Mouse (Mus musculus): Measurements from ENCODE around the gene Nisch. TPM values are rescaled to one million over a fixed set of nuclear protein-coding genes. Genes with fewer than 3 reads are reported as not detected.

The Nisch gene
- total RNA-seq (2015; ENCODE audit: low replicate concordance) (30.2 and 34.1 TPM in 2 replicates), total RNA-seq (2017; ENCODE audit: low replicate concordance) (19.5 and 21.8 TPM in 2 replicates)

DNA sequence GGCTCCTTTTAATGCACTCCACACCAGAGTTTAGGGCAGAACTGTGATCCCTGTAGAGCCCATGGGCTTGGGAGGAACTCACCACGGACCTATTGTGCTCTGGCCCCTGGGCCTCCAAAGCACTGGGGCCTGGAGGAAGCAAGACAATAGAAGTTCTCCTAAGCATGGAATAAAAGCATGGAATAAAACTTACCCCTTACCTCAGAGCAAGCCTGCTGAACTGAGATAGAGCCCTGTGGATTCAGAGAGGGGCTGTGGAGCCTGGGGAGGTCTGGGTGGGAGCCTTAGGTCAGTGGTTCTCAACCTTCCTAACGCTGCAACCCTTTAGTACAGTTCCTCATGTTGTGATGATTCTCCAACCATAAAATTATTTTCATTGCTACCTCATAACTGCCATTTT lies at the start of gene Nisch:
Gene Nisch, minus strand, starts transcription at position 101 of the 400 bp plus-strand sequence.
- ATAC-seq (replicated peaks; ENCODE audit: low FRiP score, poor library complexity, severe bottlenecking) = no peak

GRCm38 (mm10) chr14:31260932-31261331 lies 44.2 kb upstream of the Nisch start:
- ATAC-seq (replicated peaks; ENCODE audit: low FRiP score, poor library complexity, severe bottlenecking) = 0 out of 2 replicates have a peak, but pooled peaks have one; percentile 17

- peak; percentile 67 for ATAC-seq (replicated peaks; ENCODE audit: low FRiP score, poor library complexity, severe bottlenecking)
These were observed 43.6 kb upstream of the Nisch start for GRCm38 (mm10) chr14:31260374-31260773.

DNA sequence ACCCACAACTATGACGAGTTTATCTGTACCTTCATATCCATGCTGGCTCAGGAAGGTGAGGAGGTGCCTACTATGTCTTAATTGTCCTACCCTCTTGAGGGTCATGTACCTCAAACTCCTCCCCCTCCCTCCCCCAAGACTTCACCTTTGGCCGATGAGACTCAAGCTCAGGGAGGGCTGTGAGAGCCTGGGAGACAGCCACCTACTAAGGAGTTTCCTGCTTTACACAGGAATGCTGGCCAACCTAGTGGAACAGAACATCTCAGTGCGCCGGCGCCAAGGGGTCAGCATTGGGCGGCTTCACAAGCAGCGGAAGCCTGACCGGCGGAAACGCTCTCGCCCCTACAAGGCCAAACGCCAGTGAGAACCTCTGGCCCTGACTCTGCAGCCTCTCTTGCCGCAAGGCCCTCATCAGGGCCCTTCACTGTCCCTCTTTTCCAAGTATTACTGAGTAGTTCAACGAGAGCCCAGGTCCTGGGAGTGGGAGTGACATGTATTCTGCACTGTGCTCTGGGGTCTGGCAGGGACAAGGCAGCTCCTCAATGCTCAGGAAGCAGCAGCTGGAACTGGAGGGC lies 41.8 kb upstream of the Nisch start:
- ATAC-seq (replicated peaks; ENCODE audit: low FRiP score, poor library complexity, severe bottlenecking) = no peak

DNA sequence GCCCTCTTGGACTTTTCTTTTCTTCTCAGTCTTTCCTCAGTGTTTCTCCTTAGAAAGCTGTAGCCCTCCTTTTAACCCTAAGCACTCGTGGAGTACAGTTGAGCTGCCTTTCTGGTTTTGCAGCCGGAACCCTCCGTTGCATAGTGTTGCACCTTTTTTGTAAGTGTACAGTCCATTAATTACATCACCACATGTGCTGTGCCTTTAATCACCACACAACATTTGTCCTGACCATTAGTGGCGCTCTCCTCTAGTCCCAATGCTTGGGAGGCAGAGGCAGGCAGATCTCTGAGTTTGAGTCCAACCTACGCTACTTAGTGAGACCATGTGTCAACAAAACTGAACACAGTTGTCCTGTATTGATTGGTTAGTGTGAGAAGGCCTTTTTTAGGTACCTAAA lies 35.3 kb upstream of the Nisch start:
- ATAC-seq (replicated peaks; ENCODE audit: low FRiP score, poor library complexity, severe bottlenecking) = no peak

DNA sequence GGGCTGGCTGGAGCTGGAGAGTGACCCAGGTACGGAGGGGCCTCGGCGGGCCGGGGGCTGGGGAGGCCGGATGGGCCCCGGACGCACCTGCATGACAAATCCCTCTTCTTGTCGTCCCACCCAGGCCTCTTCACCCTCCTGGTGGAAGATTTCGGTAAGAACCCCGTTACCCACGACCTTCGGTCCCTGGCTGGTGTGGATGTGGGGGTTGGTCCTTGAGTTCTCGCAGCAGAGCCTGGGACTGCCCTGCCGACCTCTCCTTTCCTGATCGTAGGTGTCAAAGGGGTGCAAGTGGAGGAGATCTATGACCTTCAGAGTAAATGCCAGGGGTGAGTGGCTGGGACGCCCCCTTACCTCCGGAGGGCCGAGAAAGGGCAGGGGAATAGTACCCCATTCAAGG lies 34.9 kb upstream of the Nisch start:
- peak; percentile 36 for ATAC-seq (replicated peaks; ENCODE audit: low FRiP score, poor library complexity, severe bottlenecking)

DNA sequence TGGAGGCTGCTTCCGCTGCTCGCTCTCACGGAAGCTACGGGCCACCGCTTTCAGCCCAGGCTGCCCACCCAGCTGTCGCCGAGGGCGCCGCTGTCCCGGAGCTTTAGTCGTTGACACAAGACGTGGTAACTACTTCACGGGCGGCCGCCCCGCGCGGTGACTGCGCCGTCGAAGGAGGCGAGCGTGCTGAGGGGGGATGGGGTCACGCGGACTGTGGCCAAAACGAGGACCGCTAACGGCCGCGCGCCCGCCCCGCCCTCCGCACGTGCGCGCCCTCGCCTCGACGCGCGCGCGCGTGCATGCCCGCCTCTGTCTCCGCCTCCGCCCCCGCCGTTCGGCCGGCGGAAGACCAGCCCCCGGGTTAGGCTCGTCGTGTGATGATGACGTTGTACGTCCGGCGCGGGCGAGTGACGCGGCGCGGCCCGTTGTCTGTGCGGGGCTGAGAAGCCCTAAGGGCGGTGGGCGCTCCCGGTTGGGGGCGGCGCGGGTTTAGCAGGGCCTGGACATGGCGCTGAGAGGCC lies 34.4 kb upstream of the Nisch start, which contains the start of the genes Phf7 and Bap1:
Gene Phf7, minus strand, starts transcription at position 234 of the 521 bp plus-strand sequence.
Gene Bap1, plus strand, starts transcription at position 367 of the 521 bp plus-strand sequence.
- peak; percentile 87 for ATAC-seq (replicated peaks; ENCODE audit: low FRiP score, poor library complexity, severe bottlenecking)

GRCm38 (mm10) chr14:31250222-31251083 lies 33.7 kb upstream of the Nisch start:
- peak; percentile 41 for ATAC-seq (replicated peaks; ENCODE audit: low FRiP score, poor library complexity, severe bottlenecking)

GRCm38 (mm10) chr14:31248396-31248795 lies 31.6 kb upstream of the Nisch start:
- ATAC-seq (replicated peaks; ENCODE audit: low FRiP score, poor library complexity, severe bottlenecking) = no peak

DNA sequence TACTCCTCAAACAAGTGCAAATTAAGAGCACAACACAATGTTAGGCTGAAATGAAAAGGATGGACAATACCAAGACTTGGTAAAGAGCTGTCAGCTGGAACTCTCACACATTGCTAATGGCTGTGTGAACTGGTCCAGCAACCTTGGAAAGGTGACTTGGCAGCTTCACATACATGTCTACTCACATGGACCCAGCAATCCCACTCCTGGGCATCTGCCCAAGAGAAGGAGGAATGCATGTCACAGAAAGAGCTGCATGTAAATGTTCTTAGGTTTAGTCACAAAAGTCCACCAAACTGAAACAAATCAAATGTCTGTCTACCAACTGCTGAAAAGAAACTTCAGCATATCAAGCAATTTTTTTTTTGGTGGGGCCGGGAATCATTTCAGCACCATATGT lies 29.2 kb upstream of the Nisch start:
- ATAC-seq (replicated peaks; ENCODE audit: low FRiP score, poor library complexity, severe bottlenecking) = no peak

- no peak for ATAC-seq (replicated peaks; ENCODE audit: low FRiP score, poor library complexity, severe bottlenecking)
These were observed 28.0 kb upstream of the Nisch start for GRCm38 (mm10) chr14:31244777-31245176.

DNA sequence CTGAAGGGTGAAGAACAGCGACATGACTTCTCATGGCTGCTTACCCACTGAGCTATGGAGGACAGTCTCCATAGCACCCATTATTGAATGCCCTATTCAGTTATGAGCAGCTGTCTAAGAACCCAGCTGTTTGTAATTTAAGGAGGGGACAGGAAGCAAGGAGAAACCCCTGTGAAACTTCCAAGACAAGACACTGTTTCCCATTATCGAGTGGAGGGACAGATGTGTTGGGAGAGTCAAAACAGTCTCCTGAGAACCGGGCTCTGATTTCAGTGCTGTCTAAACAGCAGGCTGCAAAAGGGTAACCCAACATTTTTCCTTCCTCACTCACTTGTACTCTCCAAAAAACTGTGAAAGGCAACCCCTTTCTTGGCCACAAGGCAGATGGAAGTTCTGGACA lies 23.8 kb upstream of the Nisch start:
- ATAC-seq (replicated peaks; ENCODE audit: low FRiP score, poor library complexity, severe bottlenecking) = no peak

DNA sequence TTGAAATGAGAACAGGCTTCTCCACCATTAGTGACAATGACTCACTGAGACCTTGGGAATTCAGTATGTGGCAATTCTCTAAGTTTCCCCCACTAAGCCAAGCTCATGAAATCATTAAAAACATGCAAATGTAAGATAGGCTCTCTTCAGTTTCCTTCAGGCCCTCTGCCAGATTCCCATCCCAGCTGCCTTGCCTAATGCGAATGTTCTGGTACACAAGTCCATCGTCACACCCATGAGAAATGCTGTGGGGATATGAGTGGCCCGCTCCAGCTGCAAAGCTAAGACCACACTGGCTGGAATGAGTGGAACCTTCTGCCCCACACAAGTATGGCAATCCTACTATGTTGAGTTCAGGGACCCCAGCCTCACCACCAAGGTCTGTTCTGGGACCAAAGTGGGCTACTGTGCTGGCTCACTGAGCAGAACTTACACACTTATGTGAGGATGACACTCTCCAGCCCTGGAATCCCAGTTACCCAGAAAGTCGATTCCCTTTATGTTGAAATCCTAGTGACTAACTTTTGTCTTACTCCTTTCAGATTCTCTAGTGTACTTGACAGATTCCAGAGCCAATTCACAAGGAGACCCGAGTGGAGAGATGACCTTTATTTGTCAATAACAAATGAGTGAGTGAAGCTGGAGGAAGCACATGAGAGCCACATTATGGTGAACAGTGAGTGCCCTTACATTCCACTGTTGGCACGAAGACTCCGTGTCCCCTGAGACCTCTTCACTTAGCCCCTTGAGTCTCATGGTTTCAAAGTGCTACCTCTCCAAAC lies 20.5 kb upstream of the Nisch start:
- ATAC-seq (replicated peaks; ENCODE audit: low FRiP score, poor library complexity, severe bottlenecking) = no peak

DNA sequence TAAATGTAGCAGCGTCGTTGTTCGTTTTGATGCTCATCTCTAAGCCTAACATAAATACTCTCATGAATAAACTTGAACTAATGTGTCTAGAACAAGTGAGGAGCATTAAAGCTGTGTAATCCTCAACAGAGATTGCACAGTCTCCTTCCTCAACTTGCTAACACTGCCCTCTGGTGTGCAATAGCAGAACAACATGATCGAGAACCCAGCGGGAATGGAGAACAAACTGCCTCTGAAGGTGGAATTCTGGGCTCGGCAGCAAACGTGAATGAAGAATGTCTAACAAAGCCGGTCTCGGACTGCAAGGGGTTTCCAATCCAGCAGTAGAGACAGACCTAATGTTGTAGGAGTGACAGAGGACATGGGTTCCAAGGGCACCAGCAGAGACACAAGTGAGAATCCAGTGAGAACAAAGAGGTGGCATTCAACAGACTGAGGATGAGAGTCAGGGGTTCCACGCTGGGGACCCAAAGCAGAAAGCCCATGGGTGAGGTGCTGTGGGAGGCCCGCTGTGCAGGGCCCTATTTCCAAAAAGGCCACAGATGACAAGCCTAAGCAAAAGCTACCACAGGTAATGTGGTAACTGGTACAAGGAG lies 17.3 kb upstream of the Nisch start:
- peak; percentile 82 for ATAC-seq (replicated peaks; ENCODE audit: low FRiP score, poor library complexity, severe bottlenecking)

- no peak for ATAC-seq (replicated peaks; ENCODE audit: low FRiP score, poor library complexity, severe bottlenecking)
These were observed 16.6 kb upstream of the Nisch start for GRCm38 (mm10) chr14:31233070-31233995.

DNA sequence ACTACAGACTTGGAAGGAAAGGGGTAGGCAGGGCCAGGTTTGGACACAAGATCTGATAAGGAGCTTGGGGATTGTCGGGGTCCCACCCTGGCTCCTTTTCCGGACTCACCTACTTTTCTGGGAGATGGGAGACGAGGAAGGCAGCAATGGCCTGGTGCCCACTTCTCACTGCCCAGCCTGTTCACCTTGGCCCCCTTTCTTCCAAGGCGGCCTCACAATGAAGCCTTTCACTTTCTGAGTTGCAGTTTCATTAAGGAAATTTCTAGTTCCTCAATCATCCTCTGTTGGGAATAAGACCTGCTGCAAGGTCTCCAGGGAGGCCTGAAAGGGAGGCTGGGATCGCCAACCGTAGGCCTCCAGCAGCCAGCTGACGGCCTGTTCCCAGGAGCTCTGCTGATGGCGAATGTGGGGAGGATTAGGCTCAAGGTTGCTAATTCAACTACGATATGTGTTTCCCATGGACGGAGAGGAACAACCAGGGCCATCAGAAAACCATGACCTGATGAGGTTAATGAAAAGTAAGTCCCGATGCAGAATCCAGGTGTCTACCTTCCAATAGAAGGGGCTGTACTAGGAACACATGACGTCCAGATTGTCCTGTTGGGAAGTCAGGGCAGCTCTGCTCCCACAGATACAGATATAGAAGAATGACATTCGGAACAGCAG lies 15.8 kb upstream of the Nisch start:
- no peak for ATAC-seq (replicated peaks; ENCODE audit: low FRiP score, poor library complexity, severe bottlenecking)

DNA sequence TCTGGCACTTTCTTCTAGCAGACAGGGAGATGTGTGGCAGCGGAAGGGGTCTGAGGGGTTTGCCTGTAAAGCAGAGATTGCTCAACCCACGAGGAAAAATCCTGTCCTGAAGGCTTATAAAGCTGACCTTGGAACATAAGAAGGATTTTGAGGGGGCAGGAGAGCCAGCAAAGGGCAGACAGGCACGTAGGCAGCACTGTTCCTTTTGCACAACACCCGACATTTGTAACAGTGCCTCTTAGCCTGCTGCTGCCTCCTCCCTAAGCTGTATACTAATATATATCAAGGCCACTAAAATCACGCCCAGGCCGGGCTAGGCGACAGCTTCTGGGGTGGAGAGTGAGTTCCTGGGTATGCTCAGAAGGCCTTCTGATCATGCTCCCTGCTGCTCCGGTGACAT lies 13.7 kb upstream of the Nisch start:
- ATAC-seq (replicated peaks; ENCODE audit: low FRiP score, poor library complexity, severe bottlenecking) = no peak

DNA sequence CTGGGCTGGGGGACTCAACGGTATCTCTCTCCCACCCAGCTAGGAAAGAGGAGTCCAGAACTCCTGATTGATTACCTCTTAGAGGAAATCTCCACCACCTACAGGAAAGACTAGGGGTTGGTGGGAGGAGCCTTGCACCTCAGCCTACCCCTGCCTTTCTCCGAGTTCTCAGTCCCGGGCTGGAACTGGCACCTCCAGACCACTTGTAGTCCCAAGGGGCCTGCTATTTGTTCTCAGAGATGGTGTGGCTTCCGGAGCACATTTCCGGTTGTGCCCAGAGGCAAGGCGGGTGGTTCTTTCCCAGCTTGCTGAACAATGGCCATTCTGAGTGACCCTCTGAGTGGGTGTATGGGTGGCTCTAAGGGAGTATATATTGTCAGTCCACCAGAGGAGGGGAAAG lies 11.5 kb upstream of the Nisch start:
- no peak for ATAC-seq (replicated peaks; ENCODE audit: low FRiP score, poor library complexity, severe bottlenecking)

Data from erythroblast, adult 5-6 weeks (primary cell).